Mouse (Mus musculus) MEL (cell line): ENCODE results near the gene Tnnt1. TPM values are rescaled to one million over a fixed set of nuclear protein-coding genes. Genes with fewer than 3 reads are reported as not detected.

Experiments used
- DNase-seq: peaks from one replicate; pipeline ENCODE4 v3.0.0; 2011; ENCODE audit warnings: low read depth, low spot score
- H3K27ac ChIP-seq: 2 replicates; pipeline ENCODE4 v1.5.1; 2012; ENCODE audit warnings: low read depth, mild to moderate bottlenecking, control low read depth, low read length, moderate library complexity; ENCODE audit not compliant: control insufficient read depth
- H3K27me3 ChIP-seq, 2 experiments: fragments of 150-350 bp in 1 of 2; sonication (generic) in 1 of 2; 2 replicates each; pipeline ENCODE4 v1.6.1; 2012; ENCODE audit warnings: low read length in 2 of 2, mild to moderate bottlenecking in 2 of 2, improper control_type of control experiment in 1 of 2, moderate library complexity in 1 of 2; ENCODE audit not compliant: insufficient read depth in 2 of 2, control insufficient read depth in 1 of 2
- H3K36me3 ChIP-seq, 2 experiments: 2 replicates each; pipeline ENCODE4 v1.6.1; 2012 to 2014; ENCODE audit warnings: low read length in 2 of 2, improper control_type of control experiment in 1 of 2, inconsistent platforms in 1 of 2, mild to moderate bottlenecking in 1 of 2; ENCODE audit not compliant: insufficient read depth in 2 of 2, control insufficient read depth in 1 of 2
- H3K4me1 ChIP-seq, 2 experiments: fragments of 150-350 bp in 1 of 2; sonication (generic) in 1 of 2; 2 replicates each; pipeline ENCODE4 v1.6.1; 2012; ENCODE audit warnings: low read length in 2 of 2, improper control_type of control experiment in 1 of 2, mild to moderate bottlenecking in 1 of 2; ENCODE audit not compliant: insufficient read depth in 2 of 2, control insufficient read depth in 1 of 2
- H3K4me3 ChIP-seq, 2 experiments: fragments of 150-350 bp in 1 of 2; sonication (generic) in 1 of 2; 2 replicates each; pipeline ENCODE4 v1.5.1; 2012; ENCODE audit warnings: low read depth in 2 of 2, low read length in 2 of 2, mild to moderate bottlenecking in 2 of 2, moderate library complexity in 2 of 2, control low read depth in 1 of 2, improper control_type of control experiment in 1 of 2; ENCODE audit not compliant: control insufficient read depth in 1 of 2, insufficient read depth in 1 of 2
- H3K79me2 ChIP-seq: 2 replicates; pipeline ENCODE4 v1.6.1; 2012; ENCODE audit warnings: mild to moderate bottlenecking, low read length, moderate library complexity; ENCODE audit not compliant: control insufficient read depth, poor library complexity, insufficient read depth
- H3K9ac ChIP-seq: 2 replicates; pipeline ENCODE4 v1.6.1; 2012; ENCODE audit warnings: low read depth, mild to moderate bottlenecking, control low read depth, low read length, moderate library complexity; ENCODE audit not compliant: control insufficient read depth, poor library complexity, severe bottlenecking
- H3K9me3 ChIP-seq: fragments of 150-350 bp; sonication (generic); replicated peaks from 2 replicates; pipeline ENCODE4 v1.6.1; 2012; ENCODE audit warnings: mild to moderate bottlenecking, low read length, improper control_type of control experiment, moderate library complexity; ENCODE audit not compliant: insufficient read depth
- BHLHE40 ChIP-seq: IDR thresholded peaks from 2 replicates; pipeline ENCODE4 v1.6.1; 2012; ENCODE audit warnings: low read depth, mild to moderate bottlenecking, inconsistent platforms, low read length, improper control_type of control experiment, borderline replicate concordance
- CHD1 ChIP-seq: IDR thresholded peaks from 2 replicates; pipeline ENCODE4 v1.6.1; 2012; ENCODE audit warnings: low read depth, mild to moderate bottlenecking, inconsistent platforms, low read length, improper control_type of control experiment
- CTCF ChIP-seq, 3 experiments: IDR thresholded peaks in 2 of 3; conservative IDR thresholded peaks in 1 of 3; 2 replicates each; pipeline ENCODE4 v1.5.1; 2011 to 2012; ENCODE audit warnings: low read length in 3 of 3, low read depth in 2 of 3, mild to moderate bottlenecking in 2 of 3, improper control_type of control experiment in 1 of 3, inconsistent platforms in 1 of 3, mixed read lengths in 1 of 3, moderate library complexity in 1 of 3; ENCODE audit not compliant: control insufficient read depth in 1 of 3, insufficient read depth in 1 of 3, poor library complexity in 1 of 3, severe bottlenecking in 1 of 3
- E2F4 ChIP-seq: IDR thresholded peaks from 2 replicates; pipeline ENCODE4 v1.6.1; 2011; ENCODE audit warnings: low read depth, low read length, improper control_type of control experiment, borderline replicate concordance
- ELF1 ChIP-seq: IDR thresholded peaks from 2 replicates; pipeline ENCODE4 v1.6.1; 2014; ENCODE audit warnings: low read depth, mild to moderate bottlenecking, inconsistent platforms, low read length, improper control_type of control experiment, moderate library complexity
- ETS1 ChIP-seq: IDR thresholded peaks from 2 replicates; pipeline ENCODE4 v1.6.1; 2012; ENCODE audit warnings: low read depth, mild to moderate bottlenecking, inconsistent platforms, low read length, improper control_type of control experiment, moderate library complexity
- KAT2A ChIP-seq: conservative IDR thresholded peaks from 2 replicates; pipeline ENCODE4 v1.6.1; 2012; ENCODE audit warnings: low read depth, low read length, improper control_type of control experiment, inconsistent platforms
- MYC ChIP-seq: IDR thresholded peaks from 2 replicates; pipeline ENCODE4 v1.6.1; 2011; ENCODE audit warnings: low read depth, mild to moderate bottlenecking, low read length, improper control_type of control experiment, moderate library complexity
- POLR2AphosphoS2 ChIP-seq: IDR thresholded peaks from 2 replicates; pipeline ENCODE4 v1.6.1; 2011; ENCODE audit warnings: low read length, improper control_type of control experiment
- POLR2AphosphoS5 ChIP-seq: IDR thresholded peaks from 2 replicates; pipeline ENCODE4 v1.6.1; 2012; ENCODE audit warnings: low read depth, borderline replicate concordance, mild to moderate bottlenecking, inconsistent platforms, low read length, moderate library complexity, mixed read lengths
- RCOR1 ChIP-seq: IDR thresholded peaks from 2 replicates; pipeline ENCODE4 v1.6.1; 2012; ENCODE audit warnings: low read depth, mild to moderate bottlenecking, inconsistent platforms, low read length, improper control_type of control experiment
- SMC3 ChIP-seq: IDR thresholded peaks from 2 replicates; pipeline ENCODE4 v1.6.1; 2011; ENCODE audit warnings: low read depth, low read length, improper control_type of control experiment
- TBP ChIP-seq: IDR thresholded peaks from 2 replicates; pipeline ENCODE4 v1.8.0; 2011; ENCODE audit warnings: low read depth, low read length, improper control_type of control experiment
- ZNF384 ChIP-seq: IDR thresholded peaks from 2 replicates; pipeline ENCODE4 v1.6.1; 2012; ENCODE audit warnings: low read depth, mild to moderate bottlenecking, inconsistent platforms, low read length, improper control_type of control experiment
- polyA plus RNA-seq, 2 experiments: library from polyadenylated mRNA; stranded (reverse) in 1 of 2; unstranded in 1 of 2; fragments of >175 nt in 1 of 2; fragments of >200 nt in 1 of 2; gene quantifications; 2 replicates each; pipeline versions ENCODE4 v1.2.1 to v1.2.4; 2012; ENCODE audit warnings: low replicate concordance in 2 of 2, low read depth in 1 of 2; ENCODE audit not compliant: insufficient read length in 2 of 2, insufficient read depth in 1 of 2, missing spikeins in 1 of 2
- total RNA-seq: library from RNA; depleted of rRNA; stranded (reverse); fragments of 300-350 nt; gene quantifications from 2 replicates; pipeline ENCODE4 v1.2.3, GENCODE M21; 2012

The Tnnt1 gene
- total and polyA plus RNA-seq, 3 experiments = 5.0 to 16.4 TPM; not detected in 1

- Histone ChIP-seq H3K36me3 (peaks cover 0 to 9% of the 10 kb centered on the region in 2 experiments; a peak in 1 of 4 replicates), H3K27me3 (no peaks in the 10 kb centered on the region), H3K4me3 (no peak overlapping the region), H3K9me3 (no peaks in the 10 kb centered on the region), H3K79me2 (peaks cover 12% of the 10 kb centered on the region), H3K9ac (no peak overlapping the region), H3K27ac (no peak overlapping the region), H3K4me1 (peaks cover 2 to 19% of the 10 kb centered on the region in 2 experiments; a peak in 3 of 4 replicates)
- DNase-seq = peak; percentile 46
- TF ChIP-seq ELF1 (0 out of 2 replicates have a peak, but pooled peaks have one; percentile 33), RCOR1 (no peak)
Measured at GRCm38 (mm10) chr7:4518487-4518886, 2.3 kb upstream of the Tnnt1 start.

GRCm38 (mm10) chr7:4515853-4516252 lies 329 bp downstream of the Tnnt1 start:
- Histone ChIP-seq H3K27me3 (no peaks in the 10 kb centered on the region), H3K9me3 (no peaks in the 10 kb centered on the region), H3K4me3 (no peak overlapping the region), H3K4me1 (peaks cover 5 to 22% of the 10 kb centered on the region in 2 experiments; a peak in 3 of 4 replicates), H3K9ac (no peak overlapping the region), H3K79me2 (peaks cover 4% of the 10 kb centered on the region; the same call in 1 of the 2 replicates), H3K36me3 (peaks cover 0 to 18% of the 10 kb centered on the region in 2 experiments; a peak in 2 of 4 replicates), H3K27ac (no peak overlapping the region)
- no peak for DNase-seq
- TF ChIP-seq CHD1 (no peak), E2F4 (no peak), SMC3 (no peak), MYC (no peak), POLR2AphosphoS2 (no peak), ELF1 (no peak), TBP (no peak), ETS1 (no peak), BHLHE40 (no peak), KAT2A (no peak), ZNF384 (no peak), POLR2AphosphoS5 (no peak), CTCF (IDR thresholded peaks at IDR 0.05 in 2 of 3, conservative IDR thresholded peaks at IDR 0.05 in 1 of 3; ENCODE audit: control insufficient read depth in 1 of 3, insufficient read depth in 1 of 3, low read depth in 2 of 3, low read length in 3 of 3, poor library complexity in 1 of 3, severe bottlenecking in 1 of 3) (no peak)
